ENCODE assay signal across 8 mouse cellular contexts in genomic region chr16:18733100-18733956, GRCm38 (mm10). TPM values are rescaled to one million over a fixed set of nuclear protein-coding genes. Genes with fewer than 3 reads are reported as not detected.
DNase-seq lines count a peak whose midpoint lies in the region; ATAC-seq lines count a peak whose summit lies in the region.

No protein-coding gene starts in this region.

- WGBS in forebrain, embryonic 10.5 days, result 80% methylated on average over 20 of the region's 20 CpGs
- 68% methylated on average over 20 of the region's 20 CpGs for WGBS in forebrain, embryonic 14.5 days

- no peak overlapping the region for H3K4me2 ChIP-seq in forebrain, embryonic 14.5 days (ENCODE audit: low read length)

- H3K4me1 ChIP-seq in forebrain, embryonic 10.5 days, result peaks cover 11% of the 10 kb centered on the region
- no peaks in the 10 kb centered on the region for H3K4me1 ChIP-seq in forebrain, embryonic 14.5 days (ENCODE audit: control insufficient read depth, insufficient read depth, low read length)

- no peak overlapping the region for H3K9ac ChIP-seq in forebrain, embryonic 14.5 days (ENCODE audit: low read length)

- no peak for ATAC-seq in forebrain, embryonic 14.5 days

- no peaks in the 10 kb centered on the region for H3K27me3 ChIP-seq in forebrain, embryonic 10.5 days (ENCODE audit: poor library complexity, severe bottlenecking)
- no peaks in the 10 kb centered on the region for H3K27me3 ChIP-seq in forebrain, embryonic 14.5 days (replicated peaks; ENCODE audit: control insufficient read depth, insufficient read depth, low read length)

- DNase-seq in gastrocnemius, postnatal 25 days, result peak; percentile 10
- DNase-seq in gastrocnemius, adult 8-10 months (ENCODE audit: low spot score in 2 of 2), result no peak
- DNase-seq in heart, adult 11 months, result peak; percentile 98
- DNase-seq in kidney, adult 9 months, result peak; percentile 60
- peak; percentile 85 for DNase-seq in lung, postnatal 25 days (ENCODE audit: low spot score)
- DNase-seq in forebrain, embryonic 10.5 days (ENCODE audit: extremely low spot score, low spot score), result no peak
- DNase-seq in frontal cortex, postnatal 14 days (ENCODE audit: low spot score in 2 of 2), result no peak
- no peak for DNase-seq in forebrain, embryonic 14.5 days (ENCODE audit: low spot score)

- H3K36me3 ChIP-seq in forebrain, embryonic 10.5 days (replicated peaks), result no peaks in the 10 kb centered on the region
- H3K36me3 ChIP-seq in forebrain, embryonic 14.5 days (ENCODE audit: control insufficient read depth, insufficient read depth, low read length), result no peaks in the 10 kb centered on the region

- no peak overlapping the region for H3K4me3 ChIP-seq in forebrain, embryonic 10.5 days
- H3K4me3 ChIP-seq in forebrain, embryonic 14.5 days (ENCODE audit: low read depth, low read length), result no peak overlapping the region

- H3K27ac ChIP-seq in forebrain, embryonic 10.5 days, result no peak overlapping the region
- no peak overlapping the region for H3K27ac ChIP-seq in forebrain, embryonic 14.5 days (ENCODE audit: low read depth, low read length)

- no peaks in the 10 kb centered on the region for H3K9me3 ChIP-seq in forebrain, embryonic 10.5 days
- H3K9me3 ChIP-seq in forebrain, embryonic 14.5 days (replicated peaks; ENCODE audit: control insufficient read depth, low read length), result no peaks in the 10 kb centered on the region

RNA-seq across cellular contexts. Expression of gene Cldn5, which starts 43.3 kb away (rescaled TPM):
- 10 to 100 TPM in 1 of 2 experiments, 1 to 10 TPM in 1; 7.4 to 13.9 TPM for total RNA-seq in gastrocnemius, postnatal 25 days (2021)
- total RNA-seq in gastrocnemius, adult 8-10 months (2022), result 1 to 10 TPM; 4.7 to 6.7 (median 5.6) TPM
- 23.3 and 25.5 TPM in 2 replicates for polyA plus RNA-seq in forebrain, embryonic 10.5 days (2016; fragmentation: Nextera tagmentation; extraction: Ambion mirVana)
- polyA plus RNA-seq in forebrain, embryonic 14.5 days (2014; fragmentation: Nextera tagmentation; extraction: Ambion mirVana), result 92.0 and 98.2 TPM in 2 replicates

Comparison
In these comparisons a context has a peak if more than half of its experiments do, and no peak if none do; other contexts are left out.
1. DNase-seq: peak in gastrocnemius, postnatal 25 days (single experiment), heart, adult 11 months (single experiment), kidney, adult 9 months (single experiment) and lung, postnatal 25 days (single experiment); none in gastrocnemius, adult 8-10 months (0 of 2), forebrain, embryonic 10.5 days (single experiment), frontal cortex, postnatal 14 days (0 of 2) and forebrain, embryonic 14.5 days (single experiment).